ENCODE assay signal across 29 mouse cellular contexts in genomic region chr10:90904185-90904584, GRCm38 (mm10).
"Had no signal": no experiment of that assay in that cellular context is flagged by ENCODE, and none has a peak within 500 bp of the region (broad histone marks: within the 10 kb centered on the region; RNA-seq: fewer than 3 reads in every experiment).

No protein-coding gene starts in this region.

- H3K4me2 ChIP-seq: heart, embryonic 11.5 days; heart, embryonic 13.5 days; heart, embryonic 15.5 days; hindbrain, embryonic 12.5 days; hindbrain, embryonic 14.5 days; kidney, embryonic 15.5 days; liver, embryonic 11.5 days; liver, embryonic 13.5 days; liver, embryonic 15.5 days had no signal

- DNase-seq: forebrain, postnatal 0 days; gastrocnemius, adult 2 months; gastrocnemius, postnatal 10 days; gastrocnemius, postnatal 25 days; heart, adult 2 months; heart, postnatal 4 days; kidney, adult 11 months; kidney, adult 2 months; kidney, adult 9 months; kidney, postnatal 14 days; kidney, postnatal 36 days; layer of hippocampus, adult 9-11 months; layer of hippocampus, postnatal 36 days; left cerebral cortex, postnatal 4 days; liver; liver, embryonic 13.5 days; liver, postnatal 0 days had no signal

- H3K4me3 ChIP-seq: gastrocnemius, adult 2 months; heart, adult 2 months; heart, embryonic 13.5 days; heart, embryonic 15.5 days; hindbrain, embryonic 10.5 days; hindbrain, embryonic 12.5 days; kidney, embryonic 15.5 days; liver, embryonic 13.5 days; liver, embryonic 15.5 days had no signal

- H3K9me3 ChIP-seq: heart, embryonic 13.5 days; heart, embryonic 15.5 days; hindbrain, embryonic 10.5 days; hindbrain, embryonic 12.5 days; kidney, embryonic 15.5 days; liver, embryonic 13.5 days; liver, embryonic 15.5 days had no signal

- H3K27ac ChIP-seq: gastrocnemius, adult 2 months; heart, adult 2 months; heart, embryonic 13.5 days; heart, embryonic 15.5 days; hindbrain, embryonic 10.5 days; hindbrain, embryonic 12.5 days; hindbrain, embryonic 14.5 days; kidney, embryonic 15.5 days; kidney, postnatal 0 days; liver, embryonic 13.5 days; liver, embryonic 15.5 days had no signal

- H3K27me3 ChIP-seq: heart, embryonic 15.5 days; hindbrain, embryonic 12.5 days; liver, embryonic 13.5 days; liver, embryonic 15.5 days had no signal

- H3K9ac ChIP-seq: forebrain, postnatal 0 days; heart, embryonic 13.5 days; heart, embryonic 15.5 days; hindbrain, embryonic 12.5 days; hindbrain, embryonic 14.5 days; kidney, embryonic 15.5 days; liver, embryonic 13.5 days; liver, embryonic 15.5 days; liver, postnatal 0 days had no signal

- H3K36me3 ChIP-seq: heart, embryonic 13.5 days; heart, embryonic 15.5 days; hindbrain, embryonic 10.5 days; hindbrain, embryonic 12.5 days; kidney, embryonic 15.5 days; liver, embryonic 13.5 days; liver, embryonic 15.5 days had no signal

- ATAC-seq: forebrain, postnatal 0 days; hindbrain, embryonic 16.5 days; intestine, embryonic 16.5 days; liver, postnatal 0 days had no signal

- H3K4me1 ChIP-seq: heart, embryonic 13.5 days; heart, embryonic 15.5 days; hindbrain, embryonic 10.5 days; hindbrain, embryonic 12.5 days; kidney, embryonic 15.5 days; liver, embryonic 13.5 days; liver, embryonic 15.5 days had no signal
